Mouse (Mus musculus) intestine, embryonic 14.5 days (tissue): ENCODE results near the gene Med25. TPM values are rescaled to one million over a fixed set of nuclear protein-coding genes. Genes with fewer than 3 reads are reported as not detected.

Experiments used
- ATAC-seq: fragments of 200-750 bp; cut with Nextera tagmentation; replicated peaks from 2 replicates; pipeline ENCODE4 v1.8.0; 2017; ENCODE audit warnings: low read depth, moderate number of reproducible peaks, moderate TSS enrichment, moderate library complexity; ENCODE audit not compliant: low FRiP score, low TSS enrichment
- DNase-seq: peaks from one replicate; pipeline ENCODE4 v3.0.0-alpha.2; 2018; ENCODE audit warnings: low spot score
- H3K27ac ChIP-seq: fragments of 300-500 bp; sonication (generic); 2 replicates; pipeline ENCODE4 v1.5.1; 2014; ENCODE audit warnings: low read depth, mild to moderate bottlenecking, control low read depth
- H3K27me3 ChIP-seq: fragments of 300-500 bp; sonication (generic); replicated peaks from 2 replicates; pipeline ENCODE4 v1.6.1; 2014; ENCODE audit warnings: low read length, control low read depth; ENCODE audit not compliant: control insufficient read depth, insufficient read depth
- H3K36me3 ChIP-seq: fragments of 300-500 bp; sonication (generic); 2 replicates; pipeline ENCODE4 v1.6.1; 2014; ENCODE audit warnings: low read length, control low read depth; ENCODE audit not compliant: control insufficient read depth, insufficient read depth
- H3K4me1 ChIP-seq: fragments of 300-500 bp; sonication (generic); replicated peaks from 2 replicates; pipeline ENCODE4 v1.6.1; 2014; ENCODE audit warnings: low read length, control low read depth, mixed read lengths; ENCODE audit not compliant: control insufficient read depth, insufficient read depth
- H3K4me2 ChIP-seq: fragments of 300-500 bp; sonication (generic); 2 replicates; pipeline ENCODE4 v1.6.1; 2014; ENCODE audit warnings: low read length
- H3K4me3 ChIP-seq: fragments of 300-500 bp; sonication (generic); 2 replicates; pipeline ENCODE4 v1.5.1; 2014; ENCODE audit warnings: low read depth, low read length, control low read depth, mixed read lengths
- H3K9ac ChIP-seq: fragments of 300-500 bp; sonication (generic); 2 replicates; pipeline ENCODE4 v1.6.1; 2014; ENCODE audit warnings: mild to moderate bottlenecking, low read length
- H3K9me3 ChIP-seq: fragments of 300-500 bp; sonication (generic); 2 replicates; pipeline ENCODE4 v1.6.1; 2016; ENCODE audit warnings: low read length, control low read depth; ENCODE audit not compliant: control insufficient read depth
- WGBS: fragments of 180-500 bp; shearing (Covaris S2); extraction: QIAGEN DNeasy Blood & Tissue Kit; methylation state at CpG from one replicate; pipeline ENCODE4 v1.1.7; 2014; 5-methylcytosine and 5-hydroxymethylcytosine counted together
- polyA plus RNA-seq: library from polyadenylated mRNA; unstranded; fragments of >200 nt; fragmentation: Nextera tagmentation; extraction: Ambion mirVana; gene quantifications from 2 replicates; pipeline ENCODE4 v1.2.1, GENCODE M21; 2014

The Med25 gene
- polyA plus RNA-seq, 1 experiment from 2014 or later: 75.8 TPM

- no peak overlapping the region for H3K4me3 ChIP-seq
- no peak for ATAC-seq
- H3K36me3 ChIP-seq: peaks cover 56% of the 10 kb centered on the region
- DNase-seq: no peak
- WGBS: 88% methylated on average over 11 of the region's 11 CpGs
- no peak overlapping the region for H3K9ac ChIP-seq
- no peaks in the 10 kb centered on the region for H3K27me3 ChIP-seq
- H3K4me2 ChIP-seq: no peak overlapping the region
- peaks cover 49% of the 10 kb centered on the region for H3K4me1 ChIP-seq
- no peak overlapping the region for H3K27ac ChIP-seq
- H3K9me3 ChIP-seq: no peaks in the 10 kb centered on the region
Observed at GRCm38 (mm10) chr7:44863982-44864494, 28.5 kb downstream of the Med25 start.

GRCm38 (mm10) chr7:44863210-44863609, 29.3 kb downstream of the Med25 start:
- DNase-seq (no peak), ATAC-seq (no peak)
- Histone ChIP-seq H3K9me3 (no peaks in the 10 kb centered on the region), H3K27ac (no peak overlapping the region), H3K4me3 (no peak overlapping the region), H3K4me2 (no peak overlapping the region), H3K36me3 (peaks cover 56% of the 10 kb centered on the region), H3K4me1 (peaks cover 47% of the 10 kb centered on the region), H3K9ac (no peak overlapping the region), H3K27me3 (no peaks in the 10 kb centered on the region)
- 87% methylated on average over 14 of the region's 14 CpGs for WGBS

- H3K4me3 ChIP-seq: no peak overlapping the region
- H3K9me3 ChIP-seq: no peaks in the 10 kb centered on the region
- WGBS: 69% methylated on average over 8 of the region's 8 CpGs
- no peak overlapping the region for H3K4me2 ChIP-seq
- H3K27ac ChIP-seq: no peak overlapping the region
- peaks cover 47% of the 10 kb centered on the region for H3K4me1 ChIP-seq
- no peak overlapping the region for H3K9ac ChIP-seq
- no peaks in the 10 kb centered on the region for H3K27me3 ChIP-seq
- ATAC-seq: no peak
- DNase-seq: no peak
- peaks cover 56% of the 10 kb centered on the region for H3K36me3 ChIP-seq
Observed at GRCm38 (mm10) chr7:44862434-44862833, 30.1 kb downstream of the Med25 start.

- WGBS: 83% methylated on average over 14 of the region's 14 CpGs
- Histone ChIP-seq H3K9ac (no peak overlapping the region), H3K4me2 (no peak overlapping the region), H3K27me3 (no peaks in the 10 kb centered on the region), H3K4me1 (peaks cover 42% of the 10 kb centered on the region), H3K27ac (no peak overlapping the region), H3K4me3 (no peak overlapping the region), H3K9me3 (no peaks in the 10 kb centered on the region), H3K36me3 (peaks cover 51% of the 10 kb centered on the region)
- DNase-seq (no peak), ATAC-seq (no peak)
Observed at GRCm38 (mm10) chr7:44861429-44861816, 31.1 kb downstream of the Med25 start.

- ATAC-seq (peak; percentile 34; the same call in 1 of the 2 replicates), DNase-seq (peak; percentile 85)
- H3K4me3 ChIP-seq: no peak overlapping the region
- no peak overlapping the region for H3K9ac ChIP-seq
- no peaks in the 10 kb centered on the region for H3K27me3 ChIP-seq
- peak overlapping the region; percentile 47; the same call in 1 of the 2 replicates for H3K27ac ChIP-seq
- no peak overlapping the region for H3K4me2 ChIP-seq
- peaks cover 38% of the 10 kb centered on the region for H3K4me1 ChIP-seq
- H3K9me3 ChIP-seq: no peaks in the 10 kb centered on the region
- 61% methylated on average over 22 of the region's 22 CpGs for WGBS
- peaks cover 45% of the 10 kb centered on the region for H3K36me3 ChIP-seq
Observed at GRCm38 (mm10) chr7:44860576-44861428, 31.7 kb downstream of the Med25 start.

- ATAC-seq (no peak), DNase-seq (no peak)
- no peak overlapping the region for H3K4me2 ChIP-seq
- H3K9me3 ChIP-seq: no peaks in the 10 kb centered on the region
- peaks cover 29% of the 10 kb centered on the region for H3K4me1 ChIP-seq
- H3K4me3 ChIP-seq: no peak overlapping the region
- H3K27me3 ChIP-seq: no peaks in the 10 kb centered on the region
- WGBS: 93% methylated on average over 11 of the region's 11 CpGs
- no peak overlapping the region for H3K27ac ChIP-seq
- no peak overlapping the region for H3K9ac ChIP-seq
- H3K36me3 ChIP-seq: peaks cover 36% of the 10 kb centered on the region
Observed at GRCm38 (mm10) chr7:44859896-44860295, 32.6 kb downstream of the Med25 start.

GRCm38 (mm10) chr7:44857905-44858304, 34.6 kb downstream of the Med25 start:
- H3K4me3 ChIP-seq: peak overlapping the region; percentile 80
- H3K27ac ChIP-seq: no peak overlapping the region; the same call in 1 of the 2 replicates
- H3K36me3 ChIP-seq: peaks cover 23% of the 10 kb centered on the region
- 29% methylated on average over 8 of the region's 8 CpGs for WGBS
- no peaks in the 10 kb centered on the region for H3K9me3 ChIP-seq
- DNase-seq: no peak
- H3K4me1 ChIP-seq: peaks cover 41% of the 10 kb centered on the region
- no peaks in the 10 kb centered on the region for H3K27me3 ChIP-seq
- ATAC-seq: no peak
- peak overlapping the region; percentile 98 for H3K4me2 ChIP-seq
- peak overlapping the region; percentile 49 for H3K9ac ChIP-seq

- Histone ChIP-seq H3K9me3 (no peaks in the 10 kb centered on the region), H3K27ac (peak within 1 kb of the TSS; percentile 83), H3K9ac (peak within 1 kb of the TSS; percentile 49), H3K27me3 (no peaks in the 10 kb centered on the region), H3K36me3 (peaks cover 20% of the 10 kb centered on the region), H3K4me1 (peaks cover 41% of the 10 kb centered on the region), H3K4me3 (peak within 1 kb of the TSS; percentile 80), H3K4me2 (peak within 1 kb of the TSS; percentile 98)
- DNase-seq (peak; percentile 95), ATAC-seq (peak; percentile 22)
- WGBS: under 1% methylated on average over 32 of the region's 32 CpGs
Observed at GRCm38 (mm10) chr7:44857042-44857552, 35.4 kb downstream of the Med25 start, which contains the start of gene Pnkp. Pnkp (plus strand) TSS chr7:44857139.
